Comparison of ENCODE assay signal across 21 mouse cellular contexts in the genomic region with DNA sequence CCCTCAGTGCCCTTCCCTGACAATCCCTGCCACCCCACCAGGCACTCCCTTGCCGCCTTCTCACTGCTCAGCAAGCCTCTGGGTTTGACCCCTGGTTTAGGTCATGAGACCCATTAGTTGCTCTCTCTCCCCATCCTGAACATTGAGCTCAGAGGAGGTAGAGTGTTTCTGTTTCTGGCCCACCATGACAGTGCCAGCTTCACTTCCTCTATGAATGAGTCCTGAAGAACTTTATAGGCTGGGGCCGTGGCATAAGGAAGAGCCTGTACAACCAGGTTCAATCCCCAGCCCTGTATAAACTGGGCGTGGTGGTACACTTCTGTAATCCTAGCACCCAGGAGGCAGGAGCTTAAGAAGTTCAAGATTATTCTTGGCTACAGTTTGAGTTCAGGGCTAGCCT. TPM values are rescaled to one million over a fixed set of nuclear protein-coding genes. Genes with fewer than 3 reads are reported as not detected.
DNase-seq lines count a peak whose midpoint lies in the region; ATAC-seq and TF ChIP-seq lines count a peak whose summit lies in the region.
"Had no signal": no experiment of that assay in that cellular context is flagged by ENCODE, and none has a peak within 500 bp of the region (broad histone marks: within the 10 kb centered on the region; RNA-seq: fewer than 3 reads in every experiment).

No protein-coding gene starts in this region.

- TF ChIP-seq POLR2A in cerebellum, adult 2 months (IDR thresholded peaks at IDR 0.05; ENCODE audit: borderline replicate concordance, insufficient read depth, low read length): no peak

- ATAC-seq in liver, embryonic 11.5 days (replicated peaks; ENCODE audit: low FRiP score): no peak
- no peak for ATAC-seq in liver, postnatal 0 days
- ATAC-seq in common myeloid progenitor, adult 5-6 weeks (replicated peaks; ENCODE audit: low read depth, poor library complexity, severe bottlenecking): peak; percentile 9; the same call in 1 of the 2 replicates
- no peak for ATAC-seq in liver, embryonic 13.5 days (ENCODE audit: low read depth)
- ATAC-seq in megakaryocyte, adult 5-6 weeks (ENCODE audit: poor library complexity, severe bottlenecking): peak; percentile 66
- ATAC-seq: forebrain, embryonic 15.5 days; hindbrain, embryonic 16.5 days had no signal

- H3K4me2 ChIP-seq in liver, embryonic 11.5 days: no peak overlapping the region
- H3K4me2 ChIP-seq in liver, postnatal 0 days (ENCODE audit: low read depth, low read length): no peak overlapping the region
- no peak overlapping the region for H3K4me2 ChIP-seq in liver, embryonic 13.5 days
- H3K4me2 ChIP-seq: embryonic facial prominence, embryonic 15.5 days; forebrain, embryonic 15.5 days; heart, embryonic 15.5 days had no signal

- no peak for TF ChIP-seq CTCF in liver, postnatal 0 days (IDR thresholded peaks at IDR 0.05; ENCODE audit: low read depth)
- no peak for TF ChIP-seq CTCF in cerebellum, adult 2 months (IDR thresholded peaks at IDR 0.05; ENCODE audit: borderline replicate concordance, insufficient read depth, low read depth, low read length)

- H3K4me1 ChIP-seq in liver, embryonic 11.5 days (replicated peaks; ENCODE audit: control insufficient read depth, insufficient read depth, low read length): peaks cover 63% of the 10 kb centered on the region
- peaks cover 56% of the 10 kb centered on the region for H3K4me1 ChIP-seq in liver, postnatal 0 days (ENCODE audit: insufficient read depth)
- peaks cover 96% of the 10 kb centered on the region for H3K4me1 ChIP-seq in liver, embryonic 13.5 days (replicated peaks)
- H3K4me1 ChIP-seq in cerebellum, adult 2 months (ENCODE audit: control insufficient read depth, insufficient read depth, low read length): no peaks in the 10 kb centered on the region
- H3K4me1 ChIP-seq: forebrain, embryonic 15.5 days had no signal

- no peak for TF ChIP-seq EP300 in liver, postnatal 0 days (IDR thresholded peaks at IDR 0.05; ENCODE audit: low read depth)

- no peak overlapping the region for H3K4me3 ChIP-seq in liver, embryonic 11.5 days (ENCODE audit: low read depth, low read length)
- no peak overlapping the region for H3K4me3 ChIP-seq in liver, postnatal 0 days (ENCODE audit: low read depth, low read length)
- H3K4me3 ChIP-seq in liver, embryonic 13.5 days (replicated peaks): no peak overlapping the region
- no peak overlapping the region for H3K4me3 ChIP-seq in cerebellum, adult 2 months (replicated peaks; ENCODE audit: insufficient read depth, low read depth, low read length)
- H3K4me3 ChIP-seq: embryonic facial prominence, embryonic 15.5 days; erythroblast, embryonic 14.5 days; forebrain, embryonic 10.5 days; forebrain, embryonic 15.5 days; heart, embryonic 15.5 days had no signal

- no peaks in the 10 kb centered on the region for H3K36me3 ChIP-seq in liver, embryonic 11.5 days (ENCODE audit: control insufficient read depth, insufficient read depth, low read length)
- peaks cover 2% of the 10 kb centered on the region for H3K36me3 ChIP-seq in liver, postnatal 0 days (replicated peaks; ENCODE audit: insufficient read depth, low read length)
- H3K36me3 ChIP-seq in liver, embryonic 13.5 days: peaks cover 24% of the 10 kb centered on the region
- H3K36me3 ChIP-seq: embryonic facial prominence, embryonic 15.5 days; forebrain, embryonic 15.5 days; heart, embryonic 15.5 days had no signal

- 0 out of 2 replicates have a peak overlapping the region, but pooled peaks have one; percentile 1 for H3K27ac ChIP-seq in liver, embryonic 11.5 days (ENCODE audit: low read depth, low read length)
- no peak overlapping the region for H3K27ac ChIP-seq in liver, postnatal 0 days (ENCODE audit: low read depth)
- peak overlapping the region; percentile 100 for H3K27ac ChIP-seq in liver, embryonic 13.5 days
- no peak overlapping the region for H3K27ac ChIP-seq in cerebellum, adult 2 months (ENCODE audit: insufficient read depth, low read length)
- H3K27ac ChIP-seq: embryonic facial prominence, embryonic 15.5 days; forebrain, embryonic 15.5 days; heart, embryonic 15.5 days had no signal

- H3K27me3 ChIP-seq in liver, embryonic 11.5 days (replicated peaks; ENCODE audit: control insufficient read depth, insufficient read depth, low read length): no peaks in the 10 kb centered on the region
- no peaks in the 10 kb centered on the region for H3K27me3 ChIP-seq in liver, postnatal 0 days (ENCODE audit: insufficient read depth, low read length)
- H3K27me3 ChIP-seq in liver, embryonic 13.5 days: no peaks in the 10 kb centered on the region
- H3K27me3 ChIP-seq in cerebellum, adult 2 months (ENCODE audit: control insufficient read depth, insufficient read depth, low read length): no peaks in the 10 kb centered on the region
- H3K27me3 ChIP-seq: embryonic facial prominence, embryonic 15.5 days; forebrain, embryonic 15.5 days; heart, embryonic 15.5 days had no signal

- H3K9me3 ChIP-seq in liver, embryonic 11.5 days (ENCODE audit: control insufficient read depth, low read length): no peaks in the 10 kb centered on the region
- no peaks in the 10 kb centered on the region for H3K9me3 ChIP-seq in liver, postnatal 0 days (ENCODE audit: low read length)
- H3K9me3 ChIP-seq in liver, embryonic 13.5 days (replicated peaks): no peaks in the 10 kb centered on the region
- H3K9me3 ChIP-seq: embryonic facial prominence, embryonic 15.5 days; forebrain, embryonic 10.5 days; forebrain, embryonic 15.5 days; heart, embryonic 15.5 days had no signal

- H3K9ac ChIP-seq in liver, embryonic 11.5 days (ENCODE audit: low read depth, low read length): no peak overlapping the region
- no peak overlapping the region for H3K9ac ChIP-seq in liver, postnatal 0 days (replicated peaks)
- peak overlapping the region; percentile 67 for H3K9ac ChIP-seq in liver, embryonic 13.5 days
- H3K9ac ChIP-seq: embryonic facial prominence, embryonic 15.5 days; forebrain, embryonic 15.5 days; heart, embryonic 15.5 days had no signal

- 79% methylated on average over 3 of the region's 3 CpGs for WGBS in liver, embryonic 11.5 days
- WGBS in liver, postnatal 0 days (ENCODE audit: insufficient replicate concordance): 73% methylated on average over 3 of the region's 3 CpGs
- WGBS in liver, embryonic 13.5 days (ENCODE audit: insufficient replicate concordance): 78% methylated on average over 3 of the region's 3 CpGs
- WGBS in cerebellum, adult 2 months: 82% methylated on average over 3 of the region's 3 CpGs

- no peak for DNase-seq in liver, embryonic 11.5 days (ENCODE audit: low spot score)
- DNase-seq in liver, postnatal 0 days: no peak
- no peak for DNase-seq in liver, embryonic 13.5 days
- DNase-seq in cerebellum, adult 2 months: no peak
- no peak for DNase-seq in cerebellum, postnatal 25 days
- DNase-seq in adrenal gland, adult 18-20 months (ENCODE audit: low spot score in 2 of 2): no peak
- DNase-seq: adrenal gland, adult 8-10 months; cerebellum, adult 11-12 months; cerebellum, adult 9-11 months; embryo, embryonic 11 days; gastrocnemius, postnatal 25 days; heart, adult 11 months; heart, postnatal 14 days had no signal

RNA-seq across cellular contexts. Expression of a gene that starts 20.5 kb away (rescaled TPM):
- 209 and 222 TPM in 2 replicates for polyA plus RNA-seq in liver, embryonic 11.5 days (2014; fragmentation: Nextera tagmentation; extraction: Ambion mirVana)
- 124 and 126 TPM in 2 replicates for polyA plus RNA-seq in liver, postnatal 0 days (2015; fragmentation: Nextera tagmentation; extraction: Ambion mirVana)
- total RNA-seq in common myeloid progenitor, adult 5-6 weeks (2017): 54.5 and 69.9 TPM in 2 replicates
- 260 and 311 TPM in 2 replicates for polyA plus RNA-seq in liver, embryonic 13.5 days (2015; fragmentation: Nextera tagmentation; extraction: Ambion mirVana)
- total RNA-seq in megakaryocyte, adult 5-6 weeks (2015): 124 and 143 TPM in 2 replicates
- 43.2 and 59.0 TPM in 2 replicates for total RNA-seq in megakaryocyte, adult 5-6 weeks (2017)
- 9.0 and 10.1 TPM in 2 replicates for polyA plus RNA-seq in cerebellum, adult 2 months (2012; rRNA removed)
- total RNA-seq in adrenal gland, adult 18-20 months (2021): 10 to 100 TPM; 14.8 to 21.2 TPM

RNA-seq across cellular contexts. Expression of a gene that starts 40.9 kb away (rescaled TPM):
- 172 and 181 TPM in 2 replicates for polyA plus RNA-seq in liver, embryonic 11.5 days (2014; fragmentation: Nextera tagmentation; extraction: Ambion mirVana)
- polyA plus RNA-seq in liver, postnatal 0 days (2015; fragmentation: Nextera tagmentation; extraction: Ambion mirVana): 40.0 and 41.5 TPM in 2 replicates
- 87.9 and 91.3 TPM in 2 replicates for total RNA-seq in common myeloid progenitor, adult 5-6 weeks (2017)
- polyA plus RNA-seq in liver, embryonic 13.5 days (2015; fragmentation: Nextera tagmentation; extraction: Ambion mirVana): 94.5 and 96.8 TPM in 2 replicates
- total RNA-seq in megakaryocyte, adult 5-6 weeks (2015): 53.2 and 72.9 TPM in 2 replicates
- total RNA-seq in megakaryocyte, adult 5-6 weeks (2017): 42.4 and 54.3 TPM in 2 replicates
- 69.1 and 74.7 TPM in 2 replicates for polyA plus RNA-seq in cerebellum, adult 2 months (2012; rRNA removed)
- 10 to 100 TPM; 54.5 to 67.4 TPM for total RNA-seq in adrenal gland, adult 18-20 months (2021)

Comparison
In these comparisons a context has a peak if more than half of its experiments do, and no peak if none do; other contexts are left out.
1. H3K27ac ChIP-seq: peak in liver, embryonic 11.5 days (single experiment) and liver, embryonic 13.5 days (single experiment); none in liver, postnatal 0 days (single experiment) and cerebellum, adult 2 months (single experiment).
2. ATAC-seq: peak in common myeloid progenitor, adult 5-6 weeks (single experiment) and megakaryocyte, adult 5-6 weeks (single experiment); none in liver, embryonic 11.5 days (single experiment), liver, postnatal 0 days (single experiment) and liver, embryonic 13.5 days (single experiment).
3. RNA of a gene that starts 20.5 kb away (polyA plus RNA-seq): 260 to 311 TPM in liver, embryonic 13.5 days, 209 to 222 TPM in liver, embryonic 11.5 days and 124 to 126 TPM in liver, postnatal 0 days; 9.0 to 10.1 TPM in cerebellum, adult 2 months; every median in the first group is over 10 times any median in the second.